Mouse (Mus musculus): Measurements from ENCODE around the gene Atp1a2. TPM values are rescaled to one million over a fixed set of nuclear protein-coding genes. Genes with fewer than 3 reads are reported as not detected.
A peak's percentile ranks its signal among the peaks of the same experiment; 100 is the strongest.

Atp1a2 gene
- polyA plus RNA-seq, 1 experiment from 2014 or later, result 63.1 TPM

DNA sequence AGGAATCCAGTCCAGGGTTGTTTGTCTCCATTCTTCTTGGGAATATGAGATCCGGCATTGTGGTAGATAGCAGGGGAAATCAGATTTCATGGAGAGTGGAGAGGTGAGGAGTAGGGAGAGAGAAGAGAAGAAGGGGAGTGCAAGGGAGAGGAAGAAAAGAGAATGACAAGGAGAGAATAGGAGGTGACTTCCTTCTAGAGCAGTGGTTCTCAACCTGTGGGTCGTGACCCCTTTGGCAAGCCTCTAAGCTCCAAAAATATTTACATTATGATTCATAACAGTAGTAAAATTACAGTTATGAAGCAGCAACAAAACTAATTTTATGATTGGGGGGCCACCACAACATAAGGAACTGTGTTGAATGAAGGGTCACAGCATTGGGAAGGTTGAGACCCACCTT lies 35.1 kb upstream of the Atp1a2 start:
- Histone ChIP-seq H3K9ac (replicated peaks) (no peak overlapping the region), H3K27ac (replicated peaks) (no peak overlapping the region), H3K27me3 (replicated peaks) (no peaks in the 10 kb centered on the region; the same call in 1 of the 2 replicates), H3K4me1 (peaks cover 14% of the 10 kb centered on the region), H3K9me3 (replicated peaks) (no peaks in the 10 kb centered on the region), H3K4me3 (replicated peaks) (no peak overlapping the region), H3K36me3 (no peaks in the 10 kb centered on the region), H3K4me2 (no peak overlapping the region)
- ATAC-seq (ENCODE audit: low FRiP score), result no peak
- 84% methylated on average over 2 of the region's 2 CpGs for WGBS

DNA sequence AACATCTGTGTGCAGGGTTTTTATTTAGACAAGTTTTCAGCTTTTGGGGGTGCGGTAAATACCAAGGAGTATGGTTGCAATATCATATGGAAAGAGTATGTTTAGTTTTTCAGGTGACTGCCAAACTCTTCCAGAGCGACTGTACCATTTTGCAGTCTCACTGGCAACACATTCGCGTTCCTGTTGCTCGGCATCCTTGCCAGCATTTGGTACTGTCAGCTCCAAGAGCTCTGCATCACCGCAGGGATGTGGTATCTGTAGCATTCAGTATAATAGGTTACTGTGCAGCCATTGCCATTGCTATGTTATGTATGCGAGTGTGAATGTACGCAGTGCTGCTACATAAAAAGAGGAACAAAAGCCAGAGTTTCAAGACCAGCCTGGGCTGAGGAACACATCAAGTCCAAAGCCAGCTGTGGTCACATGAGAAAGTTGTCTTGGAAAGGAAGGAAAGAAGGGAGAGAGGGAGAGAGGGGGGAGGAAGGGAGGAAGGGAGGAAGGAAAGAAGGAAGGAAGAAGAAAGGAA lies 33.6 kb upstream of the Atp1a2 start:
- no peaks in the 10 kb centered on the region for H3K36me3 ChIP-seq
- no peak overlapping the region for H3K27ac ChIP-seq (replicated peaks)
- no peak overlapping the region for H3K9ac ChIP-seq (replicated peaks)
- peaks cover 5% of the 10 kb centered on the region; the same call in 1 of the 2 replicates for H3K27me3 ChIP-seq (replicated peaks)
- no peak overlapping the region for H3K4me3 ChIP-seq (replicated peaks)
- no peaks in the 10 kb centered on the region for H3K9me3 ChIP-seq (replicated peaks)
- ATAC-seq (ENCODE audit: low FRiP score), result no peak
- H3K4me1 ChIP-seq, result peaks cover 15% of the 10 kb centered on the region
- 56% methylated on average over 8 of the region's 8 CpGs for WGBS
- no peak overlapping the region for H3K4me2 ChIP-seq

DNA sequence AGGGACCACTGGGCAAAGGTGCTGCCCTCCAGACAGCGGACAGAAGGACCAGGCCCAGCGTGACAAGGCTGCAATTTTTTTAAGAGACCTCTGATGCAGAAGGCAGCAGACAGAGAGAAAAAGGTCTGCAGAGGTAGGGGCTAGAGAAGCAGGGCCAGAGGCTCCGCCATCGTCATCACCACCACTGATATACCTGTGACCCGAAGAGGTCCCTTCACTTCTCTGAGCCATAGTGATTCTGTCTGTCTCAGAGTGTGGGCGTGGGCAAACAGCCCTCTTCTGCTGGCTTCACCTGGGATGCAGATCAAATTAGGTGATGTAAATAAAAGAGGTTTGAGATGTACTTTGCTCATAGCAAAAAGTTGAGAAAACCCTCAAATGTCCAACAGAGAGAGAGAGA lies 31.8 kb upstream of the Atp1a2 start:
- Histone ChIP-seq H3K9me3 (replicated peaks) (no peaks in the 10 kb centered on the region), H3K9ac (replicated peaks) (0 out of 2 replicates have a peak overlapping the region, but pooled peaks have one; percentile 47), H3K36me3 (no peaks in the 10 kb centered on the region), H3K27me3 (replicated peaks) (peaks cover 5% of the 10 kb centered on the region; the same call in 1 of the 2 replicates), H3K27ac (replicated peaks) (no peak overlapping the region), H3K4me3 (replicated peaks) (peak overlapping the region; percentile 36; the same call in 1 of the 2 replicates), H3K4me2 (peak overlapping the region; percentile 61), H3K4me1 (peaks cover 25% of the 10 kb centered on the region)
- 75% methylated on average over 6 of the region's 6 CpGs for WGBS
- ATAC-seq (ENCODE audit: low FRiP score), result 0 out of 2 replicates have a peak, but pooled peaks have one; percentile 1

DNA sequence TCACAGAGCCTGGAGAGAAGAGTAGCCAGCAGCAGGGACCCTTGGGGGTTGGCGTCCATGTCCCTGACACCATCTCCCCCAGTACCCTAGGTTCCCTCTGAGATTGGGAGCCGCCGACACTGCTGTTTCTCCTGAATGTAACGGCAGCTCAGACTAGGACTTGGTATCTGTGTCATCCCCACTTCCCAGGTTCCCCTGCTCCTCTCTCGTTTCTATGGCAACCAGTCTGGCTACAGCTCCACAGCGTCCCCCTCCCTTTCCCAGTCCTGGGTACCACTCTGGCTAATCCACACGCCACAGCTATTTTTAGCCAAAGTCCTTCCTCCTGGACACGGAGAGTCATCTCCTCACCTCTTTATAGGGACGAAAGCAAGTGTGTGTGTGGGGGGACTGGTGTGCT lies 31.3 kb upstream of the Atp1a2 start, which contains the start of gene Kcnj9:
Gene Kcnj9, minus strand, starts transcription at position 188 of the 400 bp plus-strand sequence.
- peak within 1 kb of the TSS; percentile 36 for H3K4me3 ChIP-seq (replicated peaks)
- peak; percentile 90 for ATAC-seq (ENCODE audit: low FRiP score)
- H3K27ac ChIP-seq (replicated peaks), result no peak within 1 kb of the TSS
- H3K36me3 ChIP-seq, result no peaks in the 10 kb centered on the region
- H3K4me2 ChIP-seq, result peak within 1 kb of the TSS; percentile 61
- WGBS, result 19% methylated on average over 9 of the region's 9 CpGs
- H3K27me3 ChIP-seq (replicated peaks), result peaks cover 5% of the 10 kb centered on the region; the same call in 1 of the 2 replicates
- peaks cover 25% of the 10 kb centered on the region for H3K4me1 ChIP-seq
- H3K9ac ChIP-seq (replicated peaks), result peak within 1 kb of the TSS; percentile 47; the same call in 1 of the 2 replicates
- H3K9me3 ChIP-seq (replicated peaks), result no peaks in the 10 kb centered on the region

DNA sequence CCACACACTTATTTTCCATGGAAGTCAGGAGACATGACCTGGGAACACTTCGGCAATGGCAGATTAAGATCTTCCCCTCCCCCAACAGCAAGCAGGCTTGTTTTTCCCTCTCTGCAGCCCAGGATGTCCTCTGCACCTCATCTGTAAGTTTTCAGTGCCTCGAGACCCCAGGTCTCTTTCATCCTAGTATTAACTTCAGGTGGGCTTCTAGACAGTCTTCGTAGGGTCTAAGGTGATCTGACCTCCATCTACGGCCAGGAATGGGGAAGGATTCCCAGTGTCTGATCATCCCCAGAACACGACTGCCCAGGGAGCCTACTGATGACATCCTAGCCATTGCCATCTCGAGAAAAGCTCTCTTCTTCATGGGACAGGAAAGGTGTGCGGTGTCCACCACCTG lies 30.6 kb upstream of the Atp1a2 start:
- H3K4me1 ChIP-seq, result peaks cover 25% of the 10 kb centered on the region
- no peak overlapping the region for H3K9ac ChIP-seq (replicated peaks)
- no peak overlapping the region for H3K4me3 ChIP-seq (replicated peaks)
- ATAC-seq (ENCODE audit: low FRiP score), result no peak
- no peaks in the 10 kb centered on the region for H3K9me3 ChIP-seq (replicated peaks)
- H3K36me3 ChIP-seq, result no peaks in the 10 kb centered on the region
- H3K27me3 ChIP-seq (replicated peaks), result peaks cover 5% of the 10 kb centered on the region; the same call in 1 of the 2 replicates
- no peak overlapping the region for H3K27ac ChIP-seq (replicated peaks)
- 87% methylated on average over 7 of the region's 7 CpGs for WGBS
- H3K4me2 ChIP-seq, result peak overlapping the region; percentile 61

DNA sequence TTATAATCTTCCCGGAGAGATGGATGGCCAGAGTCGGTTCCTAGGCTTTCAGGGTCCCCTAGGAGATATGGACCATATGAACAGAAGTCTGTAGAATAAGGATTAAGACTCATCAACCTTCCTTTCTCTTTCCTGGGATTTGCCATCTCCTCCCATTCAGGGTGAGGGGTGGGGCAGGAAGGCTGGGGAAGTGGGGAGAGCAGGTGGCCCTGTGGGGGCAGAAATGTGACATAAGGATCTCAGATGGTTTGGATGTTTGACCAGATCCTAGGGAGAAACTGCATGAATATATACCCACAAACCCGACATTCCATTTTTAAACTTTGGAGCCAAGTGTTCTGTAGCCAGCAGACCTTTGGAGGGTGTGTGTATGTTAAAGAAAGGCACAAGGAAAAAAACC lies 30.2 kb upstream of the Atp1a2 start:
- no peak overlapping the region; the same call in 1 of the 2 replicates for H3K4me2 ChIP-seq
- 82% methylated on average over 3 of the region's 3 CpGs for WGBS
- no peak overlapping the region for H3K4me3 ChIP-seq (replicated peaks)

DNA sequence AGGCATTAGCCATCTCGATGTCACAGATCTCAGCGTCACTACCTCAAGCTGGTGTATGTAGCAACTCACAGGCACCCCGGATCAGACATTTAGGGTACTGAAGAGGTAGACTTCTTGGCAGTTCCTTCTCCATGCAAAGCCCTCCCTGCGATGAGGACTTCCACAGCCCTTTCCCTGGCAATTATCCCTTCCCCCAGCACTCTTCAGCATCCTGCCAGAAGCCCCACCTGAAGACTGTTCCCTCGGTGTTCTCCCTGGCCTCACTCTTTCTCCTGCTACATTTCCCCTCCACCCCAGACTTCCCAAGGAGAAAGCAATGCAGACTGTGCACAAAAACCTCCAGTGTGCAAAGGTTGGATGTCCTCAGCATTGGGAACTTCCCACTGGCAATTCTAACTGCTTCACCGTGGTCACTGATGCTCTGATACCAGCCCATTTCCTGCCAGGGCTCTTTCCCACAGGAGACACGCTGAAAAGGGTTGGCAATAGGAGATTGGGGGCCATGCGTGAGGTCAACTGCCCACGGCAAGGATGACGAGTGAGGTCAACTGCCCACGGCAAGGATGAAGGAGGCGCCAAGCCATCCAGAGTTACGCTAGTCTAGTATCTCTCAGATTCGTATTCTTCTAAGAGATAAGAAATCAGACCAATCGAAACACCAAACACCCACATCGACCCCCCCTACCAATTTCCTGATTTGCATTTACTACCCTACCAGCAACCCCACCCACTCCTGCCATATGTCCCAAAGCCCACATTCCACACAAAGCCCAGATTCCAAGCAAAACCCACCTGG lies 29.5 kb upstream of the Atp1a2 start:
- Histone ChIP-seq H3K36me3 (no peaks in the 10 kb centered on the region), H3K4me1 (peaks cover 25% of the 10 kb centered on the region), H3K27me3 (replicated peaks) (peaks cover 5% of the 10 kb centered on the region; the same call in 1 of the 2 replicates), H3K9ac (replicated peaks) (no peak overlapping the region), H3K4me3 (replicated peaks) (no peak overlapping the region), H3K9me3 (replicated peaks) (no peaks in the 10 kb centered on the region), H3K27ac (replicated peaks) (no peak overlapping the region), H3K4me2 (no peak overlapping the region)
- ATAC-seq (ENCODE audit: low FRiP score), result no peak
- WGBS, result 86% methylated on average over 16 of the region's 16 CpGs

More for the DNA sequence above, 30.2 kb upstream of the Atp1a2 start:
- no peaks in the 10 kb centered on the region for H3K36me3 ChIP-seq
- peaks cover 5% of the 10 kb centered on the region; the same call in 1 of the 2 replicates for H3K27me3 ChIP-seq (replicated peaks)
- H3K27ac ChIP-seq (replicated peaks), result no peak overlapping the region
- ATAC-seq (ENCODE audit: low FRiP score), result no peak
- no peak overlapping the region for H3K9ac ChIP-seq (replicated peaks)
- no peaks in the 10 kb centered on the region for H3K9me3 ChIP-seq (replicated peaks)
- H3K4me1 ChIP-seq, result peaks cover 25% of the 10 kb centered on the region

DNA sequence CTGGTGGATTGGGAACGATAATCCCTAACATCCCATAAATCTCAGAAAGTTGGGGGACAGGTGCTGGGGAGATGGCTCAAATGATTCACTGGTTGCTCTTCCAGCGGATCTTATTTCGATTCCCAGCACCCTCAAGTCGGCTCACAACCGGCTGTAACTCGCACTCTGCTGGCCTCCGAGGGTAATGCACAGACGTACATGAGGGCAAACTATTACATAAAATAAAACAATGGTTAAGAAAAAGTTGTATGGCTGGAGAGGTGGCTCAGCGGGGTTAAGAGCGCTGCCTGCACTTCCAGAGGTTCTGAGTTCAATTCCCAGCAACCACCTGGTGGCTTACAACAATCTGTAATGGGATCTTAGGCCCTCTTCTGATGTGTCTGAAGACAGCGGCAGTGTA lies 28.8 kb upstream of the Atp1a2 start:
- Histone ChIP-seq H3K4me3 (replicated peaks) (peak overlapping the region; percentile 52), H3K9ac (replicated peaks) (no peak overlapping the region), H3K4me1 (peaks cover 25% of the 10 kb centered on the region), H3K27me3 (replicated peaks) (peaks cover 5% of the 10 kb centered on the region; the same call in 1 of the 2 replicates), H3K36me3 (no peaks in the 10 kb centered on the region), H3K4me2 (peak overlapping the region; percentile 92), H3K9me3 (replicated peaks) (no peaks in the 10 kb centered on the region), H3K27ac (replicated peaks) (no peak overlapping the region)
- ATAC-seq (ENCODE audit: low FRiP score), result no peak
- WGBS, result 63% methylated on average over 11 of the region's 11 CpGs

DNA sequence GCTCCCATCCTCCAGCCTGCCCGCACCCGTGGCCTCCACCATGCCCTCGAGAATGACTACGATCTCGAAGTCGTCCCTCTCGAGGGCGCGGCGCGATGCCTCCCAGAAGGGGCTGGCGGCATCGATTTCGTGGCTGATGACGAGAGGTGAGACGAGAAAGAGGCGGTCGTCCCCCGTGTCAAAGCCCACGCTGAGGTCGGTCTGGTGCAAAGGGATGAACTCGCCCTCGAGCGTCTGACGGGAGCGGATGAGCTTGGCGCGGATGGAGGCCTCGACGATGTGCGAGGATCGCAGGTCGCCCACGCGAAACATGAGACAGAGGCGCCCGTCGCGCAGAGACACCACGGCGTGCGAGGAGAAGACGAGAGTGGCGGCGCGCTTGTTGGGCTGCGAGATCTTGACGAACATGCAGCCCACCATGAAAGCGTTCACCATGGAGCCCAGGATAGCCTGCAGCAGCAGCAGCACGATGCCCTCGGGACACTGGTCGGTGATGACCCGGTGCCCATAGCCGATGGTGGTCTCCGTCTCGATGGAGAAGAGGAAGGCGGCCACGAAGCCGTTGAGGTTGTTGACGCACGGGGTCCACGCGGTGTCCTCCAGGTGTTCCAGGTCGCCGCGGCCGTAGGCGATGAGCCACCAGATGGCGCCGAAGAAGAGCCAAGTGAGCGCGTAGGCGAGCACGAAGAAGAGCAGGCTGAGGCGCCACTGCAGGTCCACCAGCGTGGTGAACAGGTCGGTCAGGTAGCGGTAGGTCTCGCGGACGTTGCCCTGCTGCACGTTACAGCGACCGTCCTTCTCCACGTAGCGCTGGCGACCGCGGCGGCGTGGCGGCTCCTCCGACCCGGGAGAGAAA lies 28.0 kb upstream of the Atp1a2 start:
- WGBS, result 20% methylated on average over 94 of the region's 94 CpGs
- Histone ChIP-seq H3K36me3 (peaks cover 1% of the 10 kb centered on the region; the same call in 1 of the 2 replicates), H3K27me3 (replicated peaks) (peaks cover 5% of the 10 kb centered on the region; the same call in 1 of the 2 replicates), H3K9ac (replicated peaks) (peak overlapping the region; percentile 38), H3K4me3 (replicated peaks) (peak overlapping the region; percentile 52), H3K4me2 (peak overlapping the region; percentile 92), H3K27ac (replicated peaks) (no peak overlapping the region; the same call in 1 of the 2 replicates), H3K4me1 (peaks cover 25% of the 10 kb centered on the region), H3K9me3 (replicated peaks) (no peaks in the 10 kb centered on the region)
- ATAC-seq (ENCODE audit: low FRiP score), result peak; percentile 78

DNA sequence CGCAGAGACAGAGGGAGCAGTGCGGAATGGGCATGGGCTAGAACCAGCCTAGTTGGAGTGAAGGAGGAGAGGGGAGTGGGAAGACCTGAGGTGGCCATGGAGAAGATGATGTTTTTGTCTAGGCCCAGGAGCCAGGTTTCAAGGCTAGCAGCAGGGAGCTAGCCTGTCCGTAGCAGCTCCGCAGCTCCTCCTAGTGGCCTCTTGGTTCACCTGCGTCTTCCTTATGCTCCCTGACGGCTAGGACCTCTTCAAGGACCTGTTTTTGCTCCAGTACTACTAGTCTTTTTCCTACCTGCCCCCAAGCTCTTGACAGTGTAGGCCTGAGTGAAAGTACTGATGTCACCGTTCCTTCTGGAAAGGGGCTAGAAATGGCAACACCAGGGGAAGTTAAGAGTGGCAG lies 26.9 kb upstream of the Atp1a2 start:
- no peak overlapping the region for H3K4me3 ChIP-seq (replicated peaks)
- peaks cover 3% of the 10 kb centered on the region; the same call in 1 of the 2 replicates for H3K36me3 ChIP-seq
- 10% methylated on average over 7 of the region's 7 CpGs for WGBS
- no peak overlapping the region for H3K9ac ChIP-seq (replicated peaks)
- peaks cover 5% of the 10 kb centered on the region; the same call in 1 of the 2 replicates for H3K27me3 ChIP-seq (replicated peaks)
- peaks cover 30% of the 10 kb centered on the region for H3K4me1 ChIP-seq
- no peak overlapping the region for H3K27ac ChIP-seq (replicated peaks)
- ATAC-seq (ENCODE audit: low FRiP score), result 0 out of 2 replicates have a peak, but pooled peaks have one; percentile 16
- no peak overlapping the region for H3K4me2 ChIP-seq
- no peaks in the 10 kb centered on the region for H3K9me3 ChIP-seq (replicated peaks)

DNA sequence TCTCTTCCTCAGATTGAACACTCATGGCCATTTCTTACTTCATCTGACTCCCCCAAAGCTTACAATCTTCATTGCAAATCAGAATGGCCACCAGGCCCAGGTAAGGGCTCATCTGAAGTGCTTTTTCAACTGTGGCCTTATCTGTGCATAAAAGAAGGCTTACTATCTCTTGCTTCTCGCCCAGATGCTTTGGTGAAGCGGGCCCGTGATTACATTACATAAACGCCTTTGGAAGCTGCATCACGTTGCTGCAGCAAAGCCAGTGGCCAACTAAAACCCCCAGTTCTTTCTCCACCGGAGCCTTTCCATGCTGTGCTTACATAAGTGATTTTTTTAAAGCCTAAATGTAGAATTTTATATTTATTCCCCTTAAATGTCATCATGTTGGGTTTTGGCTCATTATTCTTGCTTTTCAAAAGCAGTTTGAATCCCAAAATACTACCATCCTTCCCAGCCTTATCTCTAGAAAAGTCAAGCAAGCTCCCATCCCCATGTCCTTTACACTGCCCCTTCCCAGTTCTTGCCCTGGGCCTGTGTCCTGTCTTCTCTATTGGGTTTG lies 26.0 kb upstream of the Atp1a2 start:
- WGBS, result 72% methylated on average over 6 of the region's 6 CpGs
- Histone ChIP-seq H3K4me3 (replicated peaks) (no peak overlapping the region), H3K4me1 (peaks cover 27% of the 10 kb centered on the region), H3K9me3 (replicated peaks) (no peaks in the 10 kb centered on the region), H3K27me3 (replicated peaks) (peaks cover 5% of the 10 kb centered on the region; the same call in 1 of the 2 replicates), H3K36me3 (peaks cover 3% of the 10 kb centered on the region; the same call in 1 of the 2 replicates), H3K4me2 (no peak overlapping the region), H3K9ac (replicated peaks) (no peak overlapping the region), H3K27ac (replicated peaks) (no peak overlapping the region)
- ATAC-seq (ENCODE audit: low FRiP score), result no peak
